Mouse (Mus musculus): ENCODE data around the gene Derl3. TPM values are rescaled to one million over a fixed set of nuclear protein-coding genes. Genes with fewer than 3 reads are reported as not detected.

Derl3 gene
- polyA plus RNA-seq, 1 experiment from 2014 or later = 0.64 TPM

DNA sequence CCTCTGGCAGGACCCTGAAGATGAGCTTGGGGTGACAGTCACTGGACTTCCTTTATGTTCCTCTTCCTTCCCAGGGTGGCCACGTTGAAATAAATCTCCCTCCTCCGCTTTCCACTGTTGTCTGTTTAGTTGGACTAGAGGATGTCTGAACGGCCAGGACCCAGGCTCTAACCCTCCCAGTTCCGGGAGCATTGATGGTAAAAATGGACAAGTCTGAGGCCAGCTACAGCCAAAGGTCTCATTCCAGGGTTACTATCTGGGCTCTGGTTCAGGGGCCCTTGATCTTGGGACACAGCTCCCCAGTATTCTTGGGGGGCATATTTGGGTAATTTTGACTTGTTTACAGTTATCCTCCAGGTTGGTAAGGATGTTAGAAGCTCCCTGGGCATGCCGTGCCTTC is 31.6 kb upstream of the Derl3 start:
- no peak for ATAC-seq
- no peak overlapping the region for H3K27ac ChIP-seq (ENCODE audit: low read depth, low read length)
- 43% methylated on average over 5 of the region's 5 CpGs for WGBS

DNA sequence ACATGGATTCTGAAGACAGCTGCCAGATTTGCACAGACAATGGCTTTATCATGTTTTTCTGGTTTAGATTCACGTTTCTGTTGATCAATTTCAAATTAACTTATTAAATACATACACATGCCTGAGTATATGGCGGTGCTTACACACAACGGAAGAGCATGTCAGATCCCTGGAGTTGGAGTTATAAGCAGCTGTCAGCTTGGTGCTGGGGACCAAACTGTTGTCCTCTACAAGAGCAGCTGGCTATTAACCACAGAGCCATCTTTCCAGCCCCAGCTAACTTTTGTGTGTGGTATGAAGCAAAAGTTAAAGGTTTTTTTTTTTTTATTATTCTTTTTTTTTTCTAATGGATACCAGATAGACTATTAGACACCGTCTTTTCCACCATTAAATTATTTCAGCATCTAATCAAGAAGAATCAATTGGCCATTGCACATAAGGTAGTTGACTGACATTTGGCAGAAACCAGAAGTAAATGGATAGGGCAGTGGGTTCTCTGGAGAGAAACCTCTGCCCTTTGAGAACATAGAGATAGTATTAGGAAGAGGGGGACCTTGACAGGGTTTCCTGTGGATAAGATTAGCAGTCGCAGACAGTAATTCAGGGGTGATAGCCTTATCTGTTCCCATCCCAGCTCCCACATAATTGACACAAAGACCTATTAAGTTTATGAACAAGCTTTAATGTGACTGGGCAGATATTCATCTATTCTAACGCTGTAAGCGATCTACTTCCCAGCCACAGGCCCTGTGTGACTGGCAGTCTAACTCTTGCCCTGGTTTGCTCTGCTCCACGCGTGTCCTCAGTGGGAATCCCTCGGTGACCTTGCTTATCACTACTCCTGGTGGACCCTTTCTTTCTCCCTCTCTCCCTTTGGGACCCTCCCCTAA is 20.9 kb upstream of the Derl3 start:
- WGBS = 34% methylated on average over 10 of the region's 10 CpGs
- H3K9ac ChIP-seq (ENCODE audit: low read depth, low read length) = peak overlapping the region; percentile 39
- ATAC-seq = no peak
- peaks cover 13% of the 10 kb centered on the region for H3K4me1 ChIP-seq (ENCODE audit: control insufficient read depth, insufficient read depth, low read depth, low read length)
- peak overlapping the region; percentile 37 for H3K4me3 ChIP-seq (ENCODE audit: low read length)
- H3K36me3 ChIP-seq (ENCODE audit: control insufficient read depth, insufficient read depth, low read length) = no peaks in the 10 kb centered on the region
- H3K27me3 ChIP-seq (replicated peaks; ENCODE audit: control insufficient read depth, insufficient read depth, low read length) = no peaks in the 10 kb centered on the region
- no peaks in the 10 kb centered on the region for H3K9me3 ChIP-seq (ENCODE audit: control insufficient read depth, low read length)
- H3K27ac ChIP-seq (ENCODE audit: low read depth, low read length) = peak overlapping the region; percentile 68
- H3K4me2 ChIP-seq (ENCODE audit: low read length) = peak overlapping the region; percentile 76

More for the DNA sequence above, 31.6 kb upstream of the Derl3 start:
- H3K27me3 ChIP-seq (replicated peaks; ENCODE audit: control insufficient read depth, insufficient read depth, low read length) = no peaks in the 10 kb centered on the region
- H3K9me3 ChIP-seq (ENCODE audit: control insufficient read depth, low read length) = no peaks in the 10 kb centered on the region
- H3K4me1 ChIP-seq (ENCODE audit: control insufficient read depth, insufficient read depth, low read depth, low read length) = peaks cover 16% of the 10 kb centered on the region
- H3K9ac ChIP-seq (ENCODE audit: low read depth, low read length) = no peak overlapping the region
- no peaks in the 10 kb centered on the region for H3K36me3 ChIP-seq (ENCODE audit: control insufficient read depth, insufficient read depth, low read length)
- H3K4me3 ChIP-seq (ENCODE audit: low read length) = no peak overlapping the region
- H3K4me2 ChIP-seq (ENCODE audit: low read length) = no peak overlapping the region

DNA sequence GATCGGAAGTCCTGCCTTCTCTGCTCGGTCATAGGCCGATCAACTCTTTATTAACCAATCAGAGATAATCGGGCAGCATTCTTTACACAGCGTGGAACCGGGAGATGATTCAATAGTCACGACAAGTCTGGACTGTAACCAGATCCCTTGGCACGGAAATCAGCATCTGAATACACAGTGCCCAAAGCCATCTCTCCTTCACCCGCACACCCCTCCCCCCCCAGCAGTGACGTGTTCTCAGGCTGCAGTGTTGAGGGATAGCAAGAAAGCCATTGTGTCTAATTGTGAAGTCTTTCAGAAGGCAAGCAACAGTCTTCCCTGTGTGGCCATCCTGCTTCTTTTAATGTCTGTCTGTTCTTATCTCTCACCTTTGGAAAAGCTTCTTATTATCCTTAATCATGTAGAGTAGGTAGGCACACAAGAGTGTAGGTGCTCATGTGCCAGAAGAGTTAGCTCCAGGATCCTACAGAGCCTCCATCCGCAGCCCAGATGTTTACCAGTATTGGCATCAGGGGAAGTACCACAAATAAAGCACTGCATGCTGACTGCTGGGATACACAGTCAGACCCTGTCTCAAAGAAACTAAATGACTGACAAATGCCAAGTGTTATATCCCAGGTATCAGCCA is 20.2 kb upstream of the Derl3 start:
- Histone ChIP-seq H3K4me1 (ENCODE audit: control insufficient read depth, insufficient read depth, low read depth, low read length) (peaks cover 13% of the 10 kb centered on the region), H3K27ac (ENCODE audit: low read depth, low read length) (peak overlapping the region; percentile 68), H3K9me3 (ENCODE audit: control insufficient read depth, low read length) (no peaks in the 10 kb centered on the region), H3K27me3 (replicated peaks; ENCODE audit: control insufficient read depth, insufficient read depth, low read length) (no peaks in the 10 kb centered on the region), H3K9ac (ENCODE audit: low read depth, low read length) (peak overlapping the region; percentile 39), H3K36me3 (ENCODE audit: control insufficient read depth, insufficient read depth, low read length) (no peaks in the 10 kb centered on the region), H3K4me2 (ENCODE audit: low read length) (peak overlapping the region; percentile 76), H3K4me3 (ENCODE audit: low read length) (peak overlapping the region; percentile 37)
- WGBS = 1% methylated on average over 11 of the region's 11 CpGs
- ATAC-seq = peak; percentile 99

DNA sequence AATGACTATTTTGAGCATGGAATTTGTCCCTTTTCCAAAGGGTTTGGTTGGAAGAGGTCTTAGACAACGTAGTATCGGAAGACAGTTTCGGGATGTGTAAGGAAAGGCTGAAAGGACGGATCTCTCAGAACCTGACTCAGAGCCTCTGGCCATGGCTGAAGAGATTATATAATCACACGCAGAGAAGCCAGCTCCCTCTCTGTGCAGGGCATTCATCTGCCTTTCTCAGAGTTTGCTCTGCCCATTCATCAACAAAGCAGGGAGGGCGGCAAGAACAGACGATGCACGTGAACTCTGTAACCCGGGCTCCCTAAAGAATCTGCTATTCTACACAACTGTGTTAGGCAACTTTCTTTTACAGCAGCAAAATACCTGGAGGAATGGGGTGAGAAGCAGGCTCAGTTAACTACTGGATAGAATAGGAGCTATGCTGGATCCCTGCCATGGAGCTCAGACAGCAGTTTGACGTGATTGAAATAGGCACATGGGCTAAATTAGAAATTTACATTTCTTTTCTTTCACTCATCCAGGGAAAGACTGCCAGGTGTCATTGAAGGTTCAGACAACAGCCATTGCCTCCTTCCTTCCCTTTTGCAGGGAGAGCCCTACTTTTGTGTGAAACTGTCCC is 19.6 kb upstream of the Derl3 start:
- H3K27me3 ChIP-seq (replicated peaks; ENCODE audit: control insufficient read depth, insufficient read depth, low read length) = no peaks in the 10 kb centered on the region
- no peaks in the 10 kb centered on the region for H3K36me3 ChIP-seq (ENCODE audit: control insufficient read depth, insufficient read depth, low read length)
- ATAC-seq = peak; percentile 28; the same call in 1 of the 2 replicates
- 5% methylated on average over 10 of the region's 10 CpGs for WGBS
- peak overlapping the region; percentile 76 for H3K4me2 ChIP-seq (ENCODE audit: low read length)
- peak overlapping the region; percentile 45; the same call in 1 of the 2 replicates for H3K9ac ChIP-seq (ENCODE audit: low read depth, low read length)
- H3K4me3 ChIP-seq (ENCODE audit: low read length) = peak overlapping the region; percentile 37
- H3K27ac ChIP-seq (ENCODE audit: low read depth, low read length) = peak overlapping the region; percentile 68
- no peaks in the 10 kb centered on the region for H3K9me3 ChIP-seq (ENCODE audit: control insufficient read depth, low read length)
- peaks cover 13% of the 10 kb centered on the region for H3K4me1 ChIP-seq (ENCODE audit: control insufficient read depth, insufficient read depth, low read depth, low read length)

DNA sequence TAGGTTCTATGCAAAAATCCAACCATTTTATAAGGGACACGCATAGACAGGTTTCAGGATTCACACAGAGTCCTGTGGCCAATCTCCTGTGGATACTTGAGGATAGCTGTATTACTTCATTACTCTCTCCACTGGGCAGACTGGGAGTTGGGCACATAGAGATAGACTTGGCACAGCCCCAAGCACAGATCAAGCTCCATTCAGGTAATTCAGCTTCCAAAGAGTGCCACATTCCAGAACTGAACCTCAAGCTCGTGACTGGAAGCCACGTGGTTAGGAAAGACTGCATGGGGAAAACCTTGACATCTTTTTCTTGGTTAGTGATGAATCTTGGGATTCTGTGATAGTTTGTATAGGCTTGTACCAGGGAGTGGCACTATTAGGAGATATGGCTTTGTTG is 14.4 kb upstream of the Derl3 start:
- Histone ChIP-seq H3K27ac (ENCODE audit: low read depth, low read length) (no peak overlapping the region), H3K4me2 (ENCODE audit: low read length) (no peak overlapping the region), H3K36me3 (ENCODE audit: control insufficient read depth, insufficient read depth, low read length) (no peaks in the 10 kb centered on the region), H3K9me3 (ENCODE audit: control insufficient read depth, low read length) (no peaks in the 10 kb centered on the region), H3K4me3 (ENCODE audit: low read length) (no peak overlapping the region), H3K4me1 (ENCODE audit: control insufficient read depth, insufficient read depth, low read depth, low read length) (peaks cover 8% of the 10 kb centered on the region), H3K27me3 (replicated peaks; ENCODE audit: control insufficient read depth, insufficient read depth, low read length) (no peaks in the 10 kb centered on the region), H3K9ac (ENCODE audit: low read depth, low read length) (no peak overlapping the region)
- WGBS = 91% methylated on average over 3 of the region's 3 CpGs
- no peak for ATAC-seq

DNA sequence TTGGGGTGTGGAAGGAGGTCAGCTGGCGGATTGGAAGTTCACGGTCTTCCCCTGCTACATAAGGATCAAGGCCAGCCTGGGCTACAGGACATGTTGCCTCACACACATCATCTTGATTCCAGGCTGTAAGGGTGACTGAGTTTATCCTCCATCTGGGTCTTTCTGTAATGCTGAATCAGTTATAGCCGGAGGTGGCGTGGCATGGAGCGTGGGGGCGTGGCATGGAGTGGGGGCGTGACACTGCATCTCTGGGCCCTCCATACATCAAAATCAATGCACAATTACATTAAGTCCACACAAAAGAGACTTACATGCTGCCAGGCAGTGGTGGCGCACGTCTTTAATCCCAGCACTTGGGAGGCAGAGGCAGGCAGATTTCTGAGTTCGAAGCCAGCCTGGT is 12.9 kb upstream of the Derl3 start:
- Histone ChIP-seq H3K4me2 (ENCODE audit: low read length) (no peak overlapping the region), H3K27me3 (replicated peaks; ENCODE audit: control insufficient read depth, insufficient read depth, low read length) (no peaks in the 10 kb centered on the region), H3K4me1 (ENCODE audit: control insufficient read depth, insufficient read depth, low read depth, low read length) (peaks cover 7% of the 10 kb centered on the region), H3K9me3 (ENCODE audit: control insufficient read depth, low read length) (no peaks in the 10 kb centered on the region), H3K27ac (ENCODE audit: low read depth, low read length) (no peak overlapping the region), H3K4me3 (ENCODE audit: low read length) (no peak overlapping the region), H3K36me3 (ENCODE audit: control insufficient read depth, insufficient read depth, low read length) (no peaks in the 10 kb centered on the region), H3K9ac (ENCODE audit: low read depth, low read length) (no peak overlapping the region)
- ATAC-seq = no peak
- 96% methylated on average over 10 of the region's 10 CpGs for WGBS

DNA sequence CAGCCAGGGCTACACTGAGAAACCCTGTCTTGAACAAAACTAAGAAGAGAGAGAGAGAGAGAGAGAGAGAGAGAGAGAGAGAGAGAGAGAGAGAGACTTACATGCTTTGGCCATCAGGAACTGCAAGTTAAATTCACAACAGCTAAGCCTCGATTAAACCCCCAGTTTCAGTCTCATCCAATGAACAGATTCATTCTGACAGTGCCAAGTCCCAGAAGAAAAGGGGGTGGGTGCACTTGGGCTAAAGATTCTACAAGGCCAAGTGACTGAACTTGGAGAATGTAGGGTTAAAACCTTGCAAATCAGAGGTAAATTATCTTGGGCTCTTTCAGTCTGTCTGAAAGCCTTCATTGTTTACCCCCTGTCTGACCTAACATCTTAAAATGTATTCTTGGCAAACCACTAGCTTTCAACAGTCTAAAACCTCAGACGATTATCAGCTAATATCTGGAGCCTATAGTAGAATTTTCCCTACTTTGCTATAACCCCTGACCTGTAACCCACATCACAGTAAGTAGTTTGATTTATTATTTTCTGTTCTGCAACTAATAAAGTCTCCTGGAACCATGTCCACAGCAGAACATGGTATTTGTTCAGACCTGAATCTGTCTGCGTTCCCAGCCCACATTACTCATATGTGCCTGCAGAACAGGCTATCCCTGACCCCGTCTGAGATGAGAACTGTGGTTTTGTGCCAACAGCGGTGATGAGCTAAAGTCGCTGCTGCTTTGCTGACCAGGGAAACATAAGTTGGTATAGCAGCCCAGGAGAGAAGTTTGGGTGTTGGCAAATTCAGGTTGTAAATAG is 12.2 kb upstream of the Derl3 start:
- Histone ChIP-seq H3K27ac (ENCODE audit: low read depth, low read length) (no peak overlapping the region), H3K4me1 (ENCODE audit: control insufficient read depth, insufficient read depth, low read depth, low read length) (peaks cover 7% of the 10 kb centered on the region), H3K36me3 (ENCODE audit: control insufficient read depth, insufficient read depth, low read length) (no peaks in the 10 kb centered on the region), H3K9ac (ENCODE audit: low read depth, low read length) (no peak overlapping the region), H3K27me3 (replicated peaks; ENCODE audit: control insufficient read depth, insufficient read depth, low read length) (no peaks in the 10 kb centered on the region), H3K4me3 (ENCODE audit: low read length) (no peak overlapping the region), H3K9me3 (ENCODE audit: control insufficient read depth, low read length) (no peaks in the 10 kb centered on the region), H3K4me2 (ENCODE audit: low read length) (no peak overlapping the region)
- no peak for ATAC-seq
- WGBS = 45% methylated on average over 6 of the region's 6 CpGs

DNA sequence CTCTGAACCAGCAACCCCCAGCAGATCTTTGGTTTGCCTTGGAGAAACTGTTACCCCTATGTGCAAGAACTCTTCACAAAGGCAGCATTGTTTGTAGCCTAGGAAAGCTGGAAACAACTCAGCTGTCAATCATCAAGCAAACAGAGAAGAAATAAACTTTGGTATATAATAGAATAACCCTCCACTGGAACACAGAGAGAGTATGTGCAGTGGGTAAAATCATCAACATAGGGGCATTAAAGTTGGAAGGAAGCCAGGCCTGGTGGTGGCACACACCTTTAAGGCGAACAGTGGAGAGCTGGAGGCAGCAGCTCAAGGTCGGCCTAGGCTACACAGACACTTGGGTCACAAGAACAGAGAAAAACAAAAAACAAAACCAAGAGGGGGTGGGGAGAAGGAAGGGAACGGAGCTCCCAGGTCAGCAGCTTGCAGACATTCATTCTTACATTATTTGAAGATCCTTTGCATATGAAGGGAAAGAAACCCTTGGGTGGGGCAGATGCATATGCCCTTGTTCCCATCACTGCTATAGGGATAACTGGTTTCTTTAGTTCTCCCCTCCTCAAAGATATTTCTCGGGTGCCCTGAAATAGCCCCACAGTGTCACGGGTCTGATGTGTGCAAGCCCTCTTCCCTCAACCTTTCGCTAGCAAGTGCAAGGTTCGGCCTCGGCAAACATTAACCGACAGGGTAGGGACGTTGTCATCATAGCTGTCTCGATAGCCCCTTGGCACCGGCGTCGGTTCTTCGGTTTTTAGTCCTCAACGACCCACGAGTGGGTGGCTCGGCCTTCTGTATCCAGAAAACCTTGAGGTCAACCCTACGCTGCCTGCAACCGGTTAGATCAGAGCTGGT is 11.4 kb upstream of the Derl3 start:
- Histone ChIP-seq H3K27ac (ENCODE audit: low read depth, low read length) (no peak overlapping the region), H3K4me1 (ENCODE audit: control insufficient read depth, insufficient read depth, low read depth, low read length) (peaks cover 7% of the 10 kb centered on the region), H3K9ac (ENCODE audit: low read depth, low read length) (no peak overlapping the region), H3K27me3 (replicated peaks; ENCODE audit: control insufficient read depth, insufficient read depth, low read length) (no peaks in the 10 kb centered on the region), H3K9me3 (ENCODE audit: control insufficient read depth, low read length) (no peaks in the 10 kb centered on the region), H3K4me3 (ENCODE audit: low read length) (no peak overlapping the region), H3K4me2 (ENCODE audit: low read length) (no peak overlapping the region), H3K36me3 (ENCODE audit: control insufficient read depth, insufficient read depth, low read length) (no peaks in the 10 kb centered on the region)
- no peak for ATAC-seq
- WGBS = 16% methylated on average over 20 of the region's 20 CpGs

All from hindbrain, embryonic 16.5 days (tissue).